Mouse (Mus musculus) G1E (cell line): ENCODE measurements around the gene AW549877. TPM values are rescaled to one million over a fixed set of nuclear protein-coding genes. Genes with fewer than 3 reads are reported as not detected.

Experiments used
- ATAC-seq: 2 replicates; pipeline ENCODE4 v1.8.0; 2016; ENCODE audit warnings: mild to moderate bottlenecking; ENCODE audit not compliant: insufficient number of reproducible peaks, poor library complexity, low FRiP score, severe bottlenecking; ENCODE audit errors: extremely low read depth
- DNase-seq: peaks from one replicate; pipeline ENCODE4 v3.0.0; 2012; ENCODE audit warnings: low spot score
- H3K27me3 ChIP-seq: 2 replicates; pipeline ENCODE4 v1.6.1; 2012; ENCODE audit warnings: mild to moderate bottlenecking, low read length, inconsistent platforms; ENCODE audit not compliant: insufficient read depth
- H3K36me3 ChIP-seq: replicated peaks from 2 replicates; pipeline ENCODE3; 2012; ENCODE audit warnings: mild to moderate bottlenecking, inconsistent platforms
- H3K4me1 ChIP-seq: 2 replicates; pipeline ENCODE4 v1.6.1; 2012; ENCODE audit warnings: low read depth, low read length, inconsistent platforms, mixed read lengths; ENCODE audit not compliant: insufficient read depth
- H3K4me3 ChIP-seq: 2 replicates; pipeline ENCODE4 v1.5.1; 2012; ENCODE audit warnings: low read depth, mild to moderate bottlenecking, inconsistent platforms, low read length, moderate library complexity, mixed read lengths
- H3K9me3 ChIP-seq: replicated peaks from 2 replicates; pipeline ENCODE4 v1.6.1; 2012; ENCODE audit warnings: inconsistent platforms
- CTCF ChIP-seq: IDR thresholded peaks from 2 replicates; pipeline ENCODE4 v1.5.1; 2012; ENCODE audit warnings: low read depth, low read length, inconsistent platforms, mixed read lengths
- GATA1 ChIP-seq: IDR thresholded peaks from 2 replicates; pipeline ENCODE4 v1.6.1; 2012; ENCODE audit warnings: borderline replicate concordance, low read length, inconsistent platforms, mixed read lengths
- GATA2 ChIP-seq: IDR thresholded peaks from 2 replicates; pipeline ENCODE4 v1.6.1; 2012; ENCODE audit warnings: low read depth, low read length, inconsistent platforms, borderline replicate concordance
- POLR2AphosphoS5 ChIP-seq: IDR thresholded peaks from 2 replicates; pipeline ENCODE4 v1.6.1; 2012; ENCODE audit warnings: low read depth, low read length, inconsistent platforms; ENCODE audit not compliant: insufficient replicate concordance
- TAL1 ChIP-seq: conservative IDR thresholded peaks from 2 replicates; pipeline ENCODE4 v1.6.1; 2012; ENCODE audit warnings: low read depth, low read length, inconsistent platforms, mixed read lengths
- polyA plus RNA-seq: library from polyadenylated mRNA; stranded (reverse); fragments of >175 nt; gene quantifications from 2 replicates; pipeline ENCODE4 v1.2.3, GENCODE M21; 2012
- total RNA-seq, 2 experiments: library from RNA; stranded (forward) in 1 of 2; stranded (reverse) in 1 of 2; fragments of 200-1000 nt in 1 of 2; fragments of >200 nt in 1 of 2; fragmentation: Nextera tagmentation in 1 of 2; gene quantifications; 2 replicates each; pipeline ENCODE4 v1.2.3; 2014 to 2017

AW549877 gene
- total and polyA plus RNA-seq, 3 experiments: 1.8 to 97.1 (median 30.9) TPM

DNA sequence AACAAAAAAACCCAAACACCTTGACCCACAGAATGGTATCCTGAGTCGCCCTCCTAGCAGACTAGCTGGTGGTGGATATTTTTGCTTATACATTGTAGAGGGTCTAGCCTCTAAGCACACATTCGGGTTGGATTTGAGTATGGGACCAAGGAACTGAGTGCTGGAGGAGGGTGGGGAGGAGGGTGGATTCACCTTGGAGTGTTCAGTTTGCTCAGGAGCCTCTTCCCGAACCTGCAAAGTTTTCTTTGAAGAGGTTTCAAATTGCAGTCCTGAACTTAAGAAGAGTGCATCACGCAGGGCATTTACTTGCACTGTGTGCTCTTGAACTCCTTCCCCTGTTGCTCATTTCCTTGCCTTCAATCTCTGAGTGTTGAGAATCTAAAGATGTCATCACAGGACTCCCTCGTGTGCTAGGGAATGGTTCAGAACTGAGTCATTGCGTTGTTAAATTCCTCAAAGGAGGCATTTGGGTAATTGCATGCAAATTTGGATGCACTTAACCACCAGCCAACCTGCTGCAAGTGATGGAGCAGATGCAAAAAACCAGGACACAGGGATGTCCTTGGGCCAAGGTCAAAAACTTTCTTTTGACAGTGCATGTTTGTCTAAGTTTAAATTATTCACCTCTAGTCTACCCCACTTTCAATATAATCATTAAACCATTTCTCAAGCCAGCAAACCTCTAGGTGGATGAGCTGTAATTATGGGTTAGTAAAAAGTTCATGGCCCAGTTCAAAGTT is 32.3 kb upstream of the AW549877 start:
- DNase-seq (no peak), ATAC-seq (no peak)
- no peak for TF ChIP-seq TAL1
- no peak for TF ChIP-seq POLR2AphosphoS5
- no peak for TF ChIP-seq CTCF
- no peak for TF ChIP-seq GATA2
- TF ChIP-seq GATA1: no peak
- no peaks in the 10 kb centered on the region for H3K36me3 ChIP-seq
- H3K9me3 ChIP-seq: no peaks in the 10 kb centered on the region
- H3K27me3 ChIP-seq: peaks cover 19% of the 10 kb centered on the region
- H3K4me1 ChIP-seq: peaks cover 15% of the 10 kb centered on the region
- no peak overlapping the region; the same call in 1 of the 2 replicates for H3K4me3 ChIP-seq

DNA sequence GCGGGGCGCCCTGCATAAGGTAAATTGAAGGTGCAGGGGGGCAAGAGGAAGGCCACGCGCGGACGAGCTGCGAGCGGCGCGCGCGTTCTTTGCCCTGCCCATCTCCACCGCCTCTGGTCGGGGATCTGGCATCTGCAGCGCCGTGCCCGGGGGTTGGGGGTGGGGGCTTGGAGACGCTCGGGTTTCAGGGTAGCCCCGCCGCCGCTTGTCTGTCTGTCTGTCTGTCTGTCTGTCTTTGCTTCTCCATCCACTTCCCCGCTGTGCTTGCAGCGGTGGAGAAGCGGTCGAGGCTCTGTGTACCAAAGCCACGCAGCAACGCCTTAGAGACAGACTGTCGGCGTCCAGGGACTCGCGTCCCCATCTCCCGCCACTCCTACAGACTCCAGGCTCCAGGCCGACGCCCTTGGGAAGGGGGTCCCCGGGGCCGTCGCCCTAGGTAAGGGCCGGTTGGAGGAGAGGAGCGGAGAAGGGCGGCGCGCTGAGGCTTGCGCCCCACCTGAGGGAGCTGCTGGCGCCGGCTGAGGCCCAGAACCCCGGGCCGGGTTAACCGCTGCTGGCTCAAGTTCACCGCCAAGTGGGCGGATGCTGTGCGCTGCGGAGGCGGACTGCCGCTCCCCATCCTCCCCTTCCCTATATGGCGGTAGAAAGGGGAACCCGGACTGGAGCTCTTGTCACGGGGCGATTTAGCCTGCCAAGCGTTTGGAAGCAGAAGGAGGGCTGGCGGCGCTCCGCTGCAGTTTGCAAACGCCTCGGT is 31.5 kb upstream of the AW549877 start:
- DNase-seq (peak; percentile 26), ATAC-seq (peak; percentile 67)
- TF ChIP-seq POLR2AphosphoS5: no peak
- no peak for TF ChIP-seq GATA1
- no peak for TF ChIP-seq TAL1
- no peak for TF ChIP-seq CTCF
- no peak for TF ChIP-seq GATA2
- H3K4me1 ChIP-seq: peaks cover 15% of the 10 kb centered on the region
- H3K9me3 ChIP-seq: no peaks in the 10 kb centered on the region
- H3K27me3 ChIP-seq: peaks cover 19% of the 10 kb centered on the region
- H3K4me3 ChIP-seq: peak overlapping the region; percentile 71
- no peaks in the 10 kb centered on the region for H3K36me3 ChIP-seq

DNA sequence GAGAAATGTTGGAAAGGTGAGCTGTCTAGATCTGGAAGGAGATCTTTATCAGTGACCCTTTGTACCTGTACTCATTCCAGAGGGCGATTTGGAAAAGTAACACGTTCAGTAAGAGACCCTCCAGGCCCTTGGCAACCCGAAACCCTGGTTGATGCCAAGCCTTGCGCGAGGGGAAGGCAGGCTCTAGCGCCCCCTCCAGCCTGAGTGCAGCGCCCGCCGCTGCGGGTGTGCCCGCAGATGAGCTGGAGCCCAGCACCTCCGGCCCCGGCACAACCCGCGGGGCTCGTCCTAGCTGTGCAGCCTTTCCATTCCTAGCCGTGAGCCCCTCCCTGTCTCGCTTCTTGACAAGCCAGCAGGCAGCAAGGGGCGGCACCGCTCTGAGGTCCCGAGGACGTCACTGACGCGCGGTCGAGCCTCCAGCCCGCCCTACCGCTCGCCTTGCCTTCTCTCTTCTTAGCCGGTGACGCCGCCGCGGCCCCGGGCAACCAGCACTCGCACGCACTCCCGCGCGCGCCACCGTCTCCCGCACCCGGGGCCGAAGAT is 30.8 kb upstream of the AW549877 start, which contains the start of gene Oxct1:
Gene Oxct1, plus strand, starts transcription at position 153 of the 543 bp plus-strand sequence.
- TF ChIP-seq POLR2AphosphoS5 (no peak), CTCF (no peak), GATA2 (no peak), TAL1 (no peak), GATA1 (no peak)

DNA sequence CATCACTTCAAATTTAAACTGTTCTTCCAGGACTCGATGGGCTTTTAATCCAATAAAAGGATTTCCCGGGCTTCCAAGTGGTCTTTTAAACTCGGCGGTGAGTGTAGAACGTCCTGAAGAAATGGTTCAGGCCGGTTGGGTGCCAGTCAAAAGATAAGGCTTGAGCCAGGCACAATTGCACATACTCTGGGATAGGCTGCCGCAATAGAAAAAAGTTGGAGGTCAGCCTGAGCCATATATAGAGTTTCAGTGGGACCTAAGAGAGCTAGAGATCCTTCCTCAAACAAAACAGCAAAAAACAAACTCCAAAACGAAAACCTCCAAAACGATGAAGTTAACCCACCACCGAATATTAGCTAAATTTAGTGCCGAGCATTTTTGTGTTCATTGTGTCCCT is 30.0 kb upstream of the AW549877 start:
- Histone ChIP-seq H3K27me3 (peaks cover 19% of the 10 kb centered on the region), H3K4me1 (peaks cover 15% of the 10 kb centered on the region), H3K9me3 (no peaks in the 10 kb centered on the region), H3K4me3 (no peak overlapping the region), H3K36me3 (no peaks in the 10 kb centered on the region)
- ATAC-seq (no peak), DNase-seq (no peak)
- TF ChIP-seq TAL1 (no peak), CTCF (no peak), GATA2 (no peak), GATA1 (no peak), POLR2AphosphoS5 (no peak)

More for the DNA sequence above, 30.8 kb upstream of the AW549877 start, which contains the start of gene Oxct1:
- peak; percentile 65 for DNase-seq
- Histone ChIP-seq H3K27me3 (peaks cover 19% of the 10 kb centered on the region), H3K36me3 (no peaks in the 10 kb centered on the region), H3K4me3 (peak within 1 kb of the TSS; percentile 71), H3K4me1 (peaks cover 15% of the 10 kb centered on the region), H3K9me3 (no peaks in the 10 kb centered on the region)
- ATAC-seq: peak; percentile 90

DNA sequence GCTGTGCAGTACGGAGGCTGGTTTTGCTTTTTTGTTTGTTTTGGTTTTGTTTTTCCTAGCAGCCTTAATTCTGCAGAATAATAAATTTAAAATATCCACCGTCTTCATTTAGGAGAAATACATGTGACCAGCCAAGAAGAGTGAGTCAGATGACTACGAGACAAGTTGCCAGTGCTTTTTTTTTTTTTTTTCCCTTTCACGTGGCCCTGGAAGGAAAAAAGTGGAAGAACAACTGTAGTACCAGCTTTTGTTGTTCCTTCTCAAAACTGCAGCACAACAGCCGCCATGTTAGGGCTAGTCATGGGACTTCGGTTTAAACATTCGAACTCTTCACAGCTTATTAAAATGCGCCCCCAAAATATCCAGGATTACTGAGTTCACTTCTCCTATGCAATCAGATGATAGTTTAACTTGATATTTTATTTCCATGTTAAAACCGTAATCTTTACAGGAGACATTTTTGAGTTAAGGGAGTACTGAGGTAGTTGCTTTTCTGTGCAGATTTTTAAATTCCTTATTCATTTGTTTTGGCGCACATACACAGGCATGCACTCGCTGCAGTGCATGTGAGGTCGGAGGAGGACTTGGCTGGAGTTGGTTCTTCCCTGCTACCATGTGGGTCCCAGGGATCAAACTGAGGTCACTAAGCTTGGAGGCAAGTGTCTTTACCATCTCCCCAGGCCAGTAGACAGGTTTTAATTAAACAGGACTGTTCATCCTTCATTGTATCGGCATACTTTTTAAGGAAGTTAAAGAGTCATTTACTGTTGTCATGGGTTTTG is 29.4 kb upstream of the AW549877 start:
- Histone ChIP-seq H3K27me3 (peaks cover 19% of the 10 kb centered on the region), H3K36me3 (no peaks in the 10 kb centered on the region), H3K4me3 (no peak overlapping the region), H3K4me1 (peaks cover 15% of the 10 kb centered on the region), H3K9me3 (no peaks in the 10 kb centered on the region)
- TF ChIP-seq CTCF (no peak), GATA2 (no peak), GATA1 (no peak), POLR2AphosphoS5 (no peak), TAL1 (no peak)
- ATAC-seq (no peak), DNase-seq (no peak)
